ENCODE assay signal across 17 mouse cellular contexts in genomic region chr7:142985146-142985545, GRCm38 (mm10). TPM values are rescaled to one million over a fixed set of nuclear protein-coding genes. Genes with fewer than 3 reads are reported as not detected.
"Had no signal": no experiment of that assay in that cellular context is flagged by ENCODE, and none has a peak within 500 bp of the region (broad histone marks: within the 10 kb centered on the region; RNA-seq: fewer than 3 reads in every experiment).

No protein-coding gene starts in this region.

- H3K4me2 ChIP-seq: neural tube, embryonic 12.5 days; neural tube, embryonic 13.5 days; stomach, embryonic 15.5 days had no signal

- H3K4me1 ChIP-seq: neural tube, embryonic 12.5 days; neural tube, embryonic 13.5 days; stomach, embryonic 15.5 days had no signal

- H3K9ac ChIP-seq: neural tube, embryonic 12.5 days; neural tube, embryonic 13.5 days; stomach, embryonic 15.5 days had no signal

- H3K36me3 ChIP-seq: neural tube, embryonic 12.5 days; neural tube, embryonic 13.5 days; stomach, embryonic 15.5 days had no signal

- H3K9me3 ChIP-seq: neural tube, embryonic 12.5 days; neural tube, embryonic 13.5 days; stomach, embryonic 15.5 days had no signal

- DNase-seq: retina, postnatal 1 day; right cerebral cortex, adult 18-20 months; right cerebral cortex, postnatal 14 days; right cerebral cortex, postnatal 25 days; right cerebral cortex, postnatal 4 days; thymus, adult 18-20 months; thymus, adult 2 months; thymus, postnatal 14 days; thymus, postnatal 25 days; thymus, postnatal 36 days; thymus, postnatal 4 days had no signal

- H3K27ac ChIP-seq: neural tube, embryonic 12.5 days; neural tube, embryonic 13.5 days; stomach, embryonic 15.5 days; stomach, postnatal 0 days had no signal

- H3K4me3 ChIP-seq: neural tube, embryonic 12.5 days; neural tube, embryonic 13.5 days; stomach, embryonic 15.5 days had no signal

- H3K27me3 ChIP-seq: neural tube, embryonic 12.5 days; neural tube, embryonic 13.5 days; stomach, embryonic 15.5 days had no signal

RNA-seq across cellular contexts. Expression of gene Th, which starts 54.2 kb away (rescaled TPM):
- total RNA-seq: neutrophil, adult 5-6 weeks had no signal
- polyA plus RNA-seq: spleen, adult 2 months had no signal
